Mouse (Mus musculus): ENCODE measurements around the gene Tmcc3.

The Tmcc3 gene

DNA sequence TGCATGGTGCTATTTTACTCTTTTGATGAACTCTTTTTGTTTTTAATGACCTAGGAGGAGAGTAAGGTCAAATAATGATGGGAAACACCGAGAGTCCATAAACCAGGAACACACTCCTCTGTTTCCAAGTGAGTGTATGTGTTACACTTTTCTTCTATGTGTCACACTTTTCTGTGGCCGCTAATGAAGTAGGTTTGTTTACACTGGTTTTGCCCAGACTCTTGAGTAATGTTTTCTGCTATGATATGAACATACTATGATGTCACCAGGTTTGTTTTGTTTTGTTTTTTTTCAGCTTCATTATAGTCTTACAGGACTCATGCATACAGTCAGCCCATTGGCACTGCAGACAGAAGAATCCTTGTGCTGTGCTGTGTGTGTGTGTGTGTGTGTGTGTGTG is 243.6 kb downstream of the Tmcc3 start:
- no peak for DNase-seq

DNA sequence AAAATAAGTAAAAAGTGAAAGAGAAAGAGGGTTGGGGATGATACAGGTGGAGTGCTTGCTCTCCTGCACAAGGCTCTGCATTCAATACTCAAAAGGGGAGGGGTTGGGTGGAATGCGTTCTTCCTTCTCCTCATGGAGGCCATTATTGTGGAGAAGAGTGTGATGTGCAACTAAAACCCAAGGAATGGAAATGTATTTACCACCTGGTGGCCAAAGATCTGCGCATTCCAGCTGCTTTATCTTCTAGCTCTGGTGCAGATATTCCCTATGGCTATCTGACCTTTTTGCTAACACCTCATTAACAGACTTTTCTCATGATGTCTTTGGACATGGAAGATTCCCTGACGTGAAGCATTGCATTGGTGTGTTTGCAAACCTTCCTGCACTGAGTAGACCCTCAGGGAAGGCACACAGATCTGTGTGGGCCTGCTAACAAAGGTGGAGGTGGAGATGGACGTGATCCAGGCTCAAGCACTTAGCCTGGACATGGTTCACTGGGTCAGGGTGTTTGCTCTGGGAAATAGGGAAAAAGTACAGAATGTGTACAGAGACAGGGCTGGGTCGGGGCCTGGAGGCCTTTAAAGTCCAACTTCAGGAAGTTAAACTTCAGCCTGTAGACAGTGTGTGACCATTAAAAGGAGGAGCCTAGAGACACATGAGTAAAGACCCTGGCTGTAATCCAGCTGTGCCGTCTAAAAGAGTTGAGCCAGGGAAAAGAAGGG is 245.8 kb downstream of the Tmcc3 start:
- no peak for DNase-seq

DNA sequence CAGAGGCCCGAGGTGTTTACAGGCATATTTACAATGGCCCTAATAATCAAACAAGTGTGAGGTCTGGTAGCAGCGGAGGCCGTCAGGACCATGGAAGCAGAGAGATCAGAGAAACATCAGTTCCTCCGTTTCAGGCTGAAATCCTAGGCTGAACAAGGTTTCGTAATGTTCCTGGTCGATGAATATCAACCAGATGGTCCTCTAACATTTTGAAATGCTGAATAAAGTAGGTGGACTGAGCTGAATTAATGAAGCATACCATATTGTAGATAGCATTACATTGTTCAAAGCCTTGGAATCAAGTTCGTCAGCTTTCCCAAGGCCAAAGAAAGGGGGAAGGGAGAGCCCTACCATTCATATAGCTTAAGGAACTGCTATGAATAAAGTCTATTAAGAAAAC is 247.1 kb downstream of the Tmcc3 start:
- no peak for DNase-seq

DNA sequence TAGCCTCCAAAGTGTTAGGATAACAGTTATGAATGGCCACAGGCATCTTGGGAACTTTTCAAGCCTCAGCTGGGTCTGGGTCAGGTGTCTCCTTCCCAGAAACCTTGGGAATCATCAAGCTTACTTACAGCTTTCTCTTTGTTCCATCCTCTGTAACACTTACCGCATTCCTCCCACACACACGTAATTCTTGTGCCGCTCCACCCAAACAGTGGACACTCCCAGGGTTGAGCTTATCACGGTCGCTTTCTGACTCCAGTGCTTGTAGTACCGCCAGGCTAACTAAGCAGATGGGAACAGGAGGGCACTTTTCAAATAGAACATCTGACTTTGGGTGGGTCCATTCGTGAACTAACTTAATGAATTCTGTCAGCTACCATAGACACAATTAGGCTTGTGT is 249.6 kb downstream of the Tmcc3 start:
- no peak for DNase-seq

DNA sequence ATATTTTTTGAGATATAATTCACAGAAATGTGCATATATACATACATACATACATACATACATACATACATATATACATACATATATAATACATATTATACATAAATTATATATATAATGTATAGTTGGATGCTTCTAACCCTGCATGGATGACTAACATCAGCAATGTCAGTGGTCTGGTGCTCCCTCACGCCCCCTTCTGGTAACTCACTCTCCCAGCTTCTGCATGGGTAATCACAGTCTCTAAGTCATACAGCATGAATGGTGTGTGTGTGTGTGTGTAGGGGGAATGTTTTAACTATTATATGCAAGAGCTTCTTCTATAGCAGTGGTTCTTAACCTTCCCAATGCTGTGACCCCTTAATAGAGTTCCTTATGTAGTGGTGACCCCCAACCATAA is 250.4 kb downstream of the Tmcc3 start:
- peak in 1 of 2 experiments; percentile 27 for DNase-seq

DNA sequence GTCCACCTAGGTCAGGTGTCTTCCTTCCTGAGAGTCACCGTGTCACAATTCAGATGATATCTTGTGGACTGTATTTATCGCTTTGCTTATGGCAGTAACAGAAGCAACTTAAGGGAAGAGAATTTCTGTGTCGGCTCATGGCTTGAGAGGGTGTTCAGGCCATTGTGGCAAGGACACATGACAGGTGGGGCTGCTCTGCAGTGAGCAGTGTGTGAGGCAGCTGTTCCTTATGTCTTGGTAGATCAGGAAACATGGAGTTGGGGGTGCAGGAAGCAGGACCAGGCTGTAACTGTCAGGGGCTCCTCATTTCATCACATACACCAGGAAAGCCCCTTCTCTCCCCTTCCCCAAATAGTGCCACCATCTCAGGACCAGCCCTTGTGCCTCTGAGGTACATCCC is 251.2 kb downstream of the Tmcc3 start:
- no peak for DNase-seq

DNA sequence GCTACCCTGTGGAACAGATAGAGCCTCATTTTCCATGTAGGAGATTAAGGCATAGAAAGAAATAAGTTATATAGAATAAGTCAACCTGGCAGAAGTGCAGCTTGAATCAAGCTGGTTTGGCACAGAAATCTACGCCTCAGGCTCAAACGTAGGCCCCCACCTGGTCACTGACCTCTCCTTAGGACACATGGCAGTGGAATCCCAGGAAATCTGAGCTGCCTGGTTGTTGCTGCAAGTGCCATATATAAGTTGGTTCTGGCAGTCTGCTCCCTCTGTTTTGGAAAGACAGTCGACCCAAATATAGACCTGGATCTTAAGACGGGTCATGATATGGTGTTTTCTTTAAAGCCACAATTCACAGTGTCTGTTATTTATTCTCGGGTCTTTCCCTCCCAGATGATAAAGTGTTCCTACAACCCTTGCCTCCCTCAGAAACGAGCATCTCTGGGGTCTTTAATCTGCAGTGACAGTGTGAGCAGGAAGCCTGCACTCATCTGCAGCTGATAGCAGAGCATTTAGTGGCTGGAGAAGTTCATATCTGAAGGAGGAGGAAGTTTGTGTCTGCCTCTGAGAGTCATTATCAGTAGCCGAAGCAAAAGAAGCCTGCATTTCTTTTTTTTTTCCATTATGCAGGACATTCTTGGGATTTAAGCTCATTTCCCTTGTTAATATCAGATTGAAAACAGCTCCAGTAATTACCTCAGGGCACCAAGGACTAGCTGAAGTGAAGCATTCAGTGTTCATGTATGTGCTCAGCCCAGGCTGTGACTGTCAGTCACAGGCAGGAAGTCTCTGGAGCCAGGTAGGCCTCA is 253.9 kb downstream of the Tmcc3 start:
- DNase-seq = no peak

DNA sequence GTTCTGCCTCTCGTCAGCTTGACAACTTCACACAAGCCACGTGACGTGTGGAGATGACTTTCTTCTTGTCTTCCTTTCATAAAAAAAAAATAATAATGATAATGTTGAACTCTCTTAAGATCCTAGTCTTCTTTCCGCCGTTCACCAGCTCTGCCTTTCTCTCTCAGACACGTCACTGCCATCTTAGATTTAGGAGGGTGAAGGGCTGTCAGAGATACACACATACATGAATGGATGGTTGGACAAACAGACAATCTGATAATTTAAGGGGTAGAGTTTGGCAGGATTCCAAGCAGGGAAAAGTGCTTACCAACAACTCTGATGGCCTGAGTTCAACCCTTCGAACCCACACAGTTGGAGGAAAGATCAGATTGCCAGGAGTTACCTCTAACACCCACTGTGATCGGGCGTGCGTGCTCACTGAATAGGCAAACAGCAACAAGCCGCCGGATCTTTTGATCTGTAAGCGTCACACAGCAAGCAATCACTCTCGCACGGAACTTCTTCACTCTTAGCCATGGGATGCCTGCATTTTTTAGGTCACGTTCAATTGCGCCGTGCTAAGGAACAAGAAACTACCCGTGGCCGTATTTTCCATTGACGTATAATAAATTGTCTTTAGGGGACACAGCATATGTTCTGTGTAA is 254.6 kb downstream of the Tmcc3 start:
- no peak for DNase-seq

DNA sequence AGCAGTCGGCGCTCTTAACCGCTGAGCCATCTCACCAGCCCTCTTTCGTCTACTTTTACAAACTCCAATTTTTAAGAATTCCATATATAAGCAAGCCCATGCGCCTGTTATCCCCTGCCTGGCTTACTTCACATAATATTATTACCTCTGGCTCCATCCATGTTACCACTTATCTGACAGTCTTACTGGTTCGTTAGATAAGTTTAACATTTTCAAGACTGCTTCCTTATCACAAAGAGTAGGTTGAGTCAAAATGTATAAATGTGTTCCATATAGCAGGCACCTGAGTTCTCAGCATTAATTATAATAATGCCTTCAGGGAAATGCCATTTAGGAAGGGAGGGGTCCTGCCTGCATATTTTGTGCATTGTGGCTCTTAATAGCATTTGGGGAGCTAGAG is 255.5 kb downstream of the Tmcc3 start:
- no peak for DNase-seq

DNA sequence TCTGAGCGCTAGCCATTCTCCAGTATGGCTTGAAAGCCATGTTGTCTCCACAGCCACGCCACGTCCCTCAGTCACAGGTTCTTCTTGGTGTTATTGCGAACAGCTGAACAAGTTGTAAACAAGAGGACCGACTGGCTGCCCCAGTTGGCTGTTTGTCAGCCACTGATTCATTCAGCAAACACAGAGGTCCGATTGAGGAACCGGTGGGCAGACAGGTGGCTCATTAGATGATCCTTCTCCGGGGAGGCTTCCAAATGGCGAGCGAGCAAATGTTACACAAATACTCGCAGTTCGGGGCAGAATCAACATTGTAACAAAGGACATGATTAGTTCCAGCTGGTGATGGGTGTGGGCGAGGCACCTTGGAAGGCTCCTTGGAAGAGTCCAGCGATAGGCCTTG is 256.2 kb downstream of the Tmcc3 start:
- peak; percentile 47 to 52 for DNase-seq

DNA sequence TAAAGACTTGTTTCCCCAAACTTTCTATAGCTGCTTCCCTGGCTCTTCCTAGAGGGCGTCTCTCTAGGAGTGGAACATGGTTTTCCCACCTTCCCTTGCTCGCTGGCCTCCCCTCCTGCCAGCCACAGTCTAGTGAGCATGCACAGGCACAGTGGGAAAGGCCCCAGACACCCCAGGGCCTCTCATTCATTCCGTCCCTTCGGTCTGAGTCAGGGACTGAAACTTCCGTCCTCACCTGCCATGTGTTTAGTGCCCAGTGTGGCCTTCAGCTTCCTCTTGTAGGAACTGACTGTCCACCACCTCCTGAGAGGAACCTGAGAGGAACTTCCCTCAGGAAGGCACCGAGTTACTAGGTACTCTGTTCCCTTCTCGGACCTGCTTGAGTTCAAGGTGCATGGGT is 257.1 kb downstream of the Tmcc3 start:
- no peak for DNase-seq

DNA sequence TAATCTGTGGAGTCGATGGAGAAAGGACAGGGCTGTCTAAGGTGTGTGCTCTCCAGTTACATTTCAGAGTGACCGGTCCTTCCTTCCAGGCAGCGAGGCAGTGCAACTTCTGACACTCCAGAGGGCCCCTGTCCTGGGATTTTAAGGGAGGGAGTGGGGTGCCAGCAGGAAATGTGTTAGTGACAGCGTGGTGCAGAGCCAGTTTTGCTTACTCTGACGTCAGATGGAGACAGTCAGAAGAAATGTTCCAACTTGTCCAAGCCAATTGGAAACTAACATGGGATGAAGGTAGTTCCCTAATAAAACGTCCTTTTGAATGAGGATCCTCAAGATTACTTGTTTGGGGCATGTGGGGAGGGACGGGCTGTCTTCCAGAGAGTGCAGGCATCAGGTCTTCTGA is 258.0 kb downstream of the Tmcc3 start:
- DNase-seq = no peak

DNA sequence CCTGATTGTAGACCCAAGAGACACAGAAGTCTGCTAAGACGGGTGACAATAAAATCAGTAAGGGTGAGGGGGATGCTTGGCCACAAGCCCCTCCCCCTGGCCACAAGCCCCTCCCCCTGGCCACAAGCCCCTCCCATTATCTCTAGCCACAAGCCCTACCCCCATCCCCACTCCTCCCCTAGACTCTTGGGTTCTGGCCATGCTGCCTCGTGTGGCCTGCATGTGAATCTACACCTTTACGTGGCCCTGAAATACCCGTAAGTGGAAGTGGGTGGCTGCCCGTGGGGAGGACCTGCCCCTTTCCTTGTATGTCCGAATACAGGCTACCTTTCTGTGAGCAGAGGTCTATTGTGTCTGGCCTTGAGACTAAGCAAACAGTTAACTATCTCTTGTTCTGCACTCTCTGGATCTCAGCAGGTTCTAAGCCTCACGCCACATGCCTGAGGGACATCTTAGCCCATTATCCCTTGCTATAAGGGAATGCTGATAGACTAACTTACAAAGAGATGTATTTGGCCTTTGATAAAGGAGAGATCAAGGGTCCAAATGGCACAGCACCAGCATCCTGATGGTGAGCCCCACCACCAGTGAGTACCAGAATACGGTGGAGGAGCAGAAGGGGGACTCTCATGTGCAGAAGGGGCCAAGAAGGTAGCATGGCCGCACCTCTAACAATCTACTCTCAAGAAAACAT is 260.3 kb downstream of the Tmcc3 start:
- no peak for DNase-seq

DNA sequence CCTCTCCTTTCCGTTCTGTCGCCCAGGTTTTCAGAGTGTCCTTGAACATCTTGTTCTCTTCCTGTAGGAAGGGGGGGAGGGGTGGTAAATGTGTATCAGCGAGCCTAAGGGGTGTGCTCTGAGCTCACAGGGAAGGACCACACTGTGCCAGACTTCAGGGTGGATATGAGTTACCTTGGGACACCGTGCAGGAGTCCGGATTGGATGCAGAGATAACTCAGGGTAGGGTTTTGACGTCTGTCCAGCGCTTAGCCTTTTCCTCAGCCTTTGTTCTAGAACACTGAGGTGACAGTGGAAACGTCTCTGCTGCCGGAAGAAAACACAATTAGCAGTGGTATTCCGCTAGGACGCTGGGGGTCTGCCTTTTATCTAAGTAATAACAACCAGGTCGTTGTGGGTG is 261.0 kb downstream of the Tmcc3 start:
- no peak for DNase-seq

DNA sequence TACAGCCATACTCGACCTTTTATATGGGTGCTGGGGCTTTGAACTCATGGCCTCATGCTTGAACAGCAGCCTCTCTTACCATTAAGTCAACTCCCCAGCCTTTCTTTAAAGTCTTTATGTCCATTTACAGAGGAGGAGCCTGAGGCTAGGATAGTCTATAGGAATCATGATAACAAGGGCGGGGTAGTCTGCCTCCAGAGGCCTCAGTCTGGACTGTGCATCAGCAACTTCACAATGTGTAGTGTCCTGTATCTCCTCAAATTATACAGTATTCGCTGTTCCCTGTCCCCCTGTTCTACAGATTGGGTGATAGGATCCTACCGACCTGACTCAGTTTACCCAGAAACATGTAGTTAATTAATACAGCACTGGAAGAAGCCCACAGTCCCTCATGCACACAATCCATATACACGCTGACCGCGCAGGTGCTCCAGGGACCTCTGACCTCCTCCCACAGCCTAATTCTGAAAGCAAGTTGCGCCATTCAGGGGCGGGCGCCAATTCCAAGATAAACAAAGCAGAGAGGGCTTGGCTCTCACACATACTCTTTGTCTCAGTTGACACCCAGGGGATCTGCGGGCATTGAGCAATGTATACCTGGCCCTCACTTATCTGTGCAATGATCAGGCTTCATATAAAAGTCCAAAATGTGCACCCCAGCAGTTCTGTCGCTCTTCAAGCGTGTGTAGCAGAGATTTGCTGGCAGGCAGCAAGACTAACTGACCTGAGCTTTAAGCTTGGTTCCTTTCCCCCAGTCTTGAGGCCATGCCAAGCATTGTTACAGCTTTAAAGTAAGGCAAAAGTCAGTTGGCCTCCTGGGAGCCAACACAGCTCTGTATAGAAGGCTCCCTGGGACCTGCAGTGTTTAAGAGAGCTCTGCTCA is 262.9 kb downstream of the Tmcc3 start:
- DNase-seq = no peak

DNA sequence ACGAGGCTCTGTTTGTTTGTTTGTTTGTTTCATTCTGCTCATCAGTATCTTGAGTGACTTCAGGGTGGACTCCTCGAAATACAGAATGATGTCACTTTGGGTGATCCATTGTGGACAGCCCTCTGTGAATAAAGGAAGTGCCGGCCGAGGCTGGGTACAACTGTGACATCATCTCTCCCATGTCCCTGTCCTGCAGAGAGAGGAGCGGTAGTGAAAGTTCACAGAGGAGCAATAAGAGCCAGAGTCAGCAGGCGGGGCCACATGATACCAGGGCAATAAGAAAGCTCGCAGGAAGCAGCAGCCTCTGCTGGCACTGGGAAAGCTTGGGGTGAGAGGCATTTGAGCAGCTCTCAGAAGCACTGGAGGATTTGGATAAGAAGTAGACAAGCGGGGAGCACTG is 264.2 kb downstream of the Tmcc3 start:
- DNase-seq = no peak

DNA sequence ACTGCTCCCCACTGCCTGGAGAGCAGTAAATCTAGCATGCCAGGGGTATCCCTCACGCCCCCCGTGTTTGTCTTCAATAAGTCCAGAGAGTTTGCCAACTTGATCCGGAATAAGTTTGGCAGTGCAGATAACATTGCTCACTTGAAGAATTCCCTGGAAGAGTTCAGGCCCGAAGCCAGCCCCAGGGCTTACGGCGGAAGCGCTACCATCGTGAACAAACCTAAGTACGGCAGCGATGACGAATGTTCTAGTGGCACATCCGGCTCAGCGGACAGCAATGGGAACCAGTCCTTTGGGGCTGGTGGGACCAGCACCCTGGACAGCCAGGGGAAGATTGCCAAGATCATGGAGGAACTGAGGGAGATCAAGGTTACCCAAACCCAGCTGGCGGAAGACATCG is 267.1 kb downstream of the Tmcc3 start:
- DNase-seq = no peak

DNA sequence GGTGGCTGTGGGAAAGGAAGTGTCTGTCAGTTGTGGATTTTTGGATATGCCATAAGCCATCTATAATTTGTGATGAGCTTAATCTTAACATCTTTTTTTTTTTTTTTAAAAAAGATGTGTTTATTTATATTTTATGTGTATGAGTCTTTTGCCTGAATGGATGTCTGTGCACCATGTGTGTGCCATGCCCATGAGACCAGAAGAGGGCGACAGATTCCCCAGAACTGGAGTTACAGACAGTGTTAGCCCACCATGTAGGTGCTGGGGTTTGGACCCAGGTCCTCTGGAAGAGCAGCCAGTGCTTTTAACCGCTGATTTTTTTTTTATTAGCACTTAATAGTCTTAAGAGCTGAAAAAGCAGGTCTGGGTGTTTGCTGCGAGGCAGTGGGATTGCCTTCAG is 269.6 kb downstream of the Tmcc3 start:
- no peak for DNase-seq

DNA sequence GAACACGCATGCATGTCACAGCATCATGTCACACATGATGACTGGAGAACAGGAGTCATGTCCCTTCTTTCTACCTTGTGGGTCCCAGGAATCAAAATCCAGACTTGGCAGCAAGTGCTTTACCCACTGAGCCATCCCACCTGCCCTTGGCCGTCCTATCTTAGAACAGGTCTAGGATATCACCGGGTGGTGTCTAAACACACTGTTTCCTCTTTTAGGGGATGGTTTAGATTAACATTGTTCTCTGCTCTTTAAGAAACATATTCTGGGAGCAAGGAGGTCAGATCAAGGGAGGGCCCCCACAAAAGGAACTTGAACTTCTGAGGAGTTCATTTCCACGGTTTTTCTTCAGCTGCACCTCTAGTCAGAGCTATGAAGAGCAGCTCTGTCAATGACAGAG is 272.0 kb downstream of the Tmcc3 start:
- DNase-seq = no peak

DNA sequence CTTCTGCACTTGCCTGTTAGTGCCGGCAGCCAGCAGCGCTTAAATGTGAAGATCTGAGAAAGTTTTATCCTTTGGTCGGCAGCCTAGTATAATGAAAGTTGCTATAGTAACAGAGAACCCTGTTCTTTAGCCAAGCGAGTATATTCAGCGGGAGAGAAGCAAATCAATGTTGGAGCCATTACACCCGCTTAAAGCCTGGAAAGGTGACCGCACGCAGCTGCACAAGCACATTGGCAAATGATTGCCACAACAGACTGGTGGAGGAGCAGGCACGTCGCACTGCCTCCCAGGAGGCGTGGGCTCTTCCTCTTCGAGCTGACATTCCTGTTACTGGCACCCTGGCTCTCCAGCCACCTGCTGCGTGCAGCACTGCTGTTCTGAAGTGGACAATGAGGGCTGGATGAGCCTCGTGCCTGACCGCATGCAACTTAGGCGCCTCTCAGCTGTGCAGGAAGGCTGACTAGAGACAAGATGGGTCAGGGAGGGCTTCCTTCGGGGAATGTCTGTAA is 273.2 kb downstream of the Tmcc3 start:
- DNase-seq = no peak

DNA sequence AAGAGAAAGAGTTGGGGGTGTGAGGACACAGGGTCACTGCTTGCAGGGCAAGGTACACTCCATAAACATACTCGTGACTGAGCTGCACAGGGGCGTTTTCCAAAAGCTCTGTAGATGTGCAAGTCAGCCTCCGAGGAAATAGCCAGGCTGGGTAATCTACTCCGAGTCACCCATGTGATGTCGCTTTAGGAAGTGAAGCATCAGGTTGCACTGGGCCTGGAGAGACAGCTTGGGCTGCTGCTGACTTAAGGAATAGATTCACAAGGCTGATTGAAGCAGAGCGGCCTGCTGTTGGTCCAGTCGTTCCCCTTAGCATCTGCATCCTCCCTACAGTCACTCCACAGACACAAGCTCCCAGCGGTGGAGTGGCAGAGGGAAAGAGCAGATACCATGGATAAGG is 274.1 kb downstream of the Tmcc3 start:
- no peak for DNase-seq

DNA sequence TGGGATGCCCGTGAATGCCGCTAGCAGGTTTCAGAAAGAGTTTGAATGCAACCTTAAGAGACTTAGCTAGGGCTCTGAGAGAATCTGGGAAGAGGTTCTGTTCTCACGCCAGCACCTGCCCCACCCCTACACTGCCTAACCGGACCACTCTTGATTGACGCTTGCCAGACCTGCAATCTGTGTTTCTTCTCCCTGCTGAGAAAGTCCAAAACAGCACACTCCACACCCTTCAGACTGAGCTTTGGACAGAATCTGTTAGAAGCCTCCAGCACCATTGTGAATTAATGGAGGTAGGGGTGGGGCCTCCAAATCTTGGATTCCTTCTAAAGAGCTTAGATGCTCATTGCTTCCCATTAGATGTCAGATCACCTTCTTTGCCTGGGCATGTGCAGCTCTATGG is 277.2 kb downstream of the Tmcc3 start:
- DNase-seq = no peak
